7 mouse cellular contexts compared by ENCODE assay signal in genomic region chr1:182983496-182984127, GRCm38 (mm10). TPM values are rescaled to one million over a fixed set of nuclear protein-coding genes. Genes with fewer than 3 reads are reported as not detected.
DNase-seq lines count a peak whose midpoint lies in the region; ATAC-seq lines count a peak whose summit lies in the region.

No protein-coding gene starts in this region.

- WGBS in lung, embryonic 16.5 days: 33% methylated on average over 14 of the region's 14 CpGs
- 40% methylated on average over 14 of the region's 14 CpGs for WGBS in liver, embryonic 12.5 days (ENCODE audit: insufficient replicate concordance)
- 46% methylated on average over 14 of the region's 14 CpGs for whole genome bisulfite sequencing in stomach, embryonic 15.5 days

- DNase-seq in lung, postnatal 25 days (ENCODE audit: low spot score): no peak
- peak; percentile 24 for DNase-seq in forelimb bud, embryonic 11.5 days (ENCODE audit: low read depth, low spot score)
- no peak for DNase-seq in right cerebral cortex, postnatal 10 days (ENCODE audit: low spot score in 2 of 2)
- DNase-seq in testis, postnatal 10 days (ENCODE audit: low spot score): no peak

- ATAC-seq in lung, embryonic 16.5 days (ENCODE audit: low read depth): peak; percentile 21; the same call in 1 of the 2 replicates
- ATAC-seq in liver, embryonic 12.5 days: no peak
- ATAC-seq in stomach, embryonic 15.5 days (ENCODE audit: insufficient read depth, low FRiP score, low read depth): no peak

- peaks cover 5% of the 10 kb centered on the region; the same call in 1 of the 2 replicates for H3K27me3 ChIP-seq in lung, embryonic 16.5 days (ENCODE audit: control insufficient read depth, insufficient read depth, low read depth, low read length)
- peaks cover 13% of the 10 kb centered on the region; the same call in 1 of the 2 replicates for H3K27me3 ChIP-seq in liver, embryonic 12.5 days (replicated peaks)
- H3K27me3 ChIP-seq in stomach, embryonic 15.5 days (replicated peaks): no peaks in the 10 kb centered on the region

- H3K9ac ChIP-seq in lung, embryonic 16.5 days (ENCODE audit: low read length): peak overlapping the region; percentile 64
- H3K9ac ChIP-seq in liver, embryonic 12.5 days: no peak overlapping the region
- no peak overlapping the region for H3K9ac ChIP-seq in stomach, embryonic 15.5 days

- H3K36me3 ChIP-seq in lung, embryonic 16.5 days (ENCODE audit: control insufficient read depth, insufficient read depth, low read length): no peaks in the 10 kb centered on the region
- H3K36me3 ChIP-seq in liver, embryonic 12.5 days: no peaks in the 10 kb centered on the region
- no peaks in the 10 kb centered on the region for H3K36me3 ChIP-seq in stomach, embryonic 15.5 days

- H3K27ac ChIP-seq in lung, embryonic 16.5 days (ENCODE audit: low read length): no peak overlapping the region
- H3K27ac ChIP-seq in liver, embryonic 12.5 days: no peak overlapping the region
- 0 out of 2 replicates have a peak overlapping the region, but pooled peaks have one; percentile 40 for H3K27ac ChIP-seq in stomach, embryonic 15.5 days

- H3K4me1 ChIP-seq in lung, embryonic 16.5 days (replicated peaks; ENCODE audit: control insufficient read depth, insufficient read depth, low read length): peaks cover 16% of the 10 kb centered on the region
- H3K4me1 ChIP-seq in liver, embryonic 12.5 days: 0 out of 2 replicates have a peak, but pooled peaks cover 8% of the 10 kb centered on the region
- H3K4me1 ChIP-seq in stomach, embryonic 15.5 days: peaks cover 14% of the 10 kb centered on the region

- H3K9me3 ChIP-seq in lung, embryonic 16.5 days (ENCODE audit: control insufficient read depth, low read length): no peaks in the 10 kb centered on the region
- no peaks in the 10 kb centered on the region for H3K9me3 ChIP-seq in liver, embryonic 12.5 days (replicated peaks)
- no peaks in the 10 kb centered on the region for H3K9me3 ChIP-seq in stomach, embryonic 15.5 days

- H3K4me3 ChIP-seq in lung, embryonic 16.5 days (ENCODE audit: low read length): peak overlapping the region; percentile 40
- no peak overlapping the region for H3K4me3 ChIP-seq in liver, embryonic 12.5 days
- peak overlapping the region; percentile 34 for H3K4me3 ChIP-seq in stomach, embryonic 15.5 days (replicated peaks)

- H3K4me2 ChIP-seq in lung, embryonic 16.5 days (ENCODE audit: low read depth, low read length): peak overlapping the region; percentile 73
- peak overlapping the region; percentile 63 for H3K4me2 ChIP-seq in liver, embryonic 12.5 days
- peak overlapping the region; percentile 65 for H3K4me2 ChIP-seq in stomach, embryonic 15.5 days

RNA-seq across cellular contexts. Expression of gene Tlr5, which starts 29.0 kb away (rescaled TPM):
- polyA plus RNA-seq in lung, embryonic 16.5 days (2015; fragmentation: Nextera tagmentation; extraction: Ambion mirVana): 1.3 TPM in 2 replicates
- polyA plus RNA-seq in liver, embryonic 12.5 days (2016; fragmentation: Nextera tagmentation; extraction: Ambion mirVana): 0.42 and 0.60 TPM in 2 replicates
- polyA plus RNA-seq in stomach, embryonic 15.5 days (2015; fragmentation: Nextera tagmentation; extraction: Ambion mirVana): 2.1 and 2.5 TPM in 2 replicates
